Mouse (Mus musculus) colon, adult 2 months (tissue): Measurements from ENCODE around the gene Prss21. TPM values are rescaled to one million over a fixed set of nuclear protein-coding genes. Genes with fewer than 3 reads are reported as not detected.

ENCODE experiments used
- polyA plus RNA-seq: library from polyadenylated mRNA; depleted of rRNA; stranded (reverse); fragments of >200 nt; gene quantifications from 2 replicates; pipeline ENCODE4 v1.2.3, GENCODE M21; 2012; rRNA removed

Prss21 gene
- polyA plus RNA-seq = not detected in 2 replicates

GRCm38 (mm10) chr17:23867756-23868155 is at the start of gene Prss21:
Gene Prss21, plus strand, starts transcription at chr17:23868056.

DNA sequence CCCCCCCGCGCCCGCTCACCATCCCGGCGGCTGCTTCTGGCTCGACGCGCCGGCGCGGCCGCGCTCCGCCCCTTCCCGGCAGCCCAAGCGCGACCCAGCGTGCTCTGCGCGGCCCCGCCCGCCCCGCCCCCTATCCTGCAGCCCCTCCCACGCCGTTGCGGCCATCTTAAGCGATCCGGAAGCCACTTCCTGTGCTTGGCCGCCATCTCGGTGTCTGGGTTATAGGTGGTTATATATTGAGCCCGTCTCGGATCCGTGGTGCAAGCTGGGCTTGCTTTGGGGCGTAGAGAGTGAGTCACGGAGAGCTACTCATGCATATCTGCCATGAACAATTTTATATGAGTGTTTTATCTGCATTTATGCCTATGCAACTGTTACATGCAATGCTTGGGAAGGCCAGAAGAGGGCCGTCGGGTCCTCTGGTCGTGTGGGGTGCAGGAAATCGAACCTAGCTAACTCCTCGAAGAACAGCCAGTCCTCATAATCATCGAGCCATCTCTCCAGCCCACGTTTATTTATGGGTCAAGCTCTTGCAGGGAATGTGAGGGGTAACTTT is 38.7 kb upstream of the Prss21 start, which contains the start of gene Elob:
Gene Elob (minus strand): TSS at position 73 of the 556 bp plus-strand sequence.

GRCm38 (mm10) chr17:23836006-23836575 is 31.8 kb upstream of the Prss21 start, which contains the start of gene Prss33:
Gene Prss33, minus strand, starts transcription at chr17:23836056.

GRCm38 (mm10) chr17:23843812-23844273 is 24.0 kb upstream of the Prss21 start, which contains the start of the genes Prss32 and Prss41:
Gene Prss32, plus strand, starts transcription at chr17:23843855.
Gene Prss41, minus strand, starts transcription at chr17:23844172.

GRCm38 (mm10) chr17:23880576-23880975 is 12.7 kb downstream of the Prss21 start, which contains the start of the genes Dcpp1 and Dcpp2:
Gene Dcpp1, plus strand, starts transcription at chr17:23880876.
Gene Dcpp2, plus strand, starts transcription at chr17:23880880.

DNA sequence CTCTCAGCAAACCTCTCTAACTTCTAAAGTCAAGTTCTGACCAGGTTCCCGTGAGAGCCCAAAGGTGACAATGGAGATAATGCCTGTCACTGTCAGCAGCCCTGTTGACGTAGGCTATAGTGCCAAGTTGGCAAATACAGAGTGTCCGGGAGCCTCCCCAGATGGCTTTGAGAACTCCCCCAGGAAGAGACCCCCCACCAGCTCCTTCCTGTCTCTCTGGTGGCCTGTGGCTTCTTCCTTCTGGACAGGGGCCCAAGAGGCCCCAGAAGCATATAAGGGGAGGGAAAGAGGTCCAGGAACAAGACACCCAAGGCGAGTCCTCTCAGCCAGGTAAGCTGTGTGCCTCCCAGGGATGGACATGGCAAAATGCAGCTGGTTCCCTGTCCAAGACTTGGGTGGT is 49.3 kb downstream of the Prss21 start, which contains the start of gene Dcpp3:
Gene Dcpp3 (plus strand): TSS at position 301 of the 400 bp plus-strand sequence.

Other genes with a start within 250 kb of the Prss21 start
- 0.32 and 0.51 TPM in 2 replicates for gene Mmp25, start 222.8 kb upstream of the Prss21 start, polyA plus RNA-seq
- gene Bicdl2, start 207.6 kb upstream of the Prss21 start, polyA plus RNA-seq = 18.5 and 18.9 TPM in 2 replicates
- gene Hcfc1r1, start 194.5 kb upstream of the Prss21 start, polyA plus RNA-seq = 362 and 417 TPM in 2 replicates
- gene Thoc6, start 194.2 kb upstream of the Prss21 start, polyA plus RNA-seq = 20.1 and 25.6 TPM in 2 replicates
- gene Tnfrsf12a, start 190.6 kb upstream of the Prss21 start, polyA plus RNA-seq = 32.1 and 32.9 TPM in 2 replicates
- 0.53 TPM in 1 of 2 replicates, not detected in the other for gene Cldn6, start 188.8 kb upstream of the Prss21 start, polyA plus RNA-seq
- 0.37 and 0.46 TPM in 2 replicates for gene Cldn9, start 184.0 kb upstream of the Prss21 start, polyA plus RNA-seq
- 0.09 TPM in 1 of 2 replicates, not detected in the other for gene 1520401A03Rik, start 145.3 kb upstream of the Prss21 start, polyA plus RNA-seq
- gene Pkmyt1, start 141.7 kb upstream of the Prss21 start, polyA plus RNA-seq = 61.5 and 71.9 TPM in 2 replicates
- 392 and 448 TPM in 2 replicates for gene Paqr4, start 127.2 kb upstream of the Prss21 start, polyA plus RNA-seq
- 14.8 and 15.8 TPM in 2 replicates for gene Kremen2, start 122.2 kb upstream of the Prss21 start, polyA plus RNA-seq
- 30.4 and 32.2 TPM in 2 replicates for gene Flywch1, start 96.5 kb upstream of the Prss21 start, polyA plus RNA-seq
- gene Flywch2, start 82.0 kb upstream of the Prss21 start, polyA plus RNA-seq = 15.4 and 24.0 TPM in 2 replicates
- 521 and 552 TPM in 2 replicates for gene Srrm2, start 77.5 kb upstream of the Prss21 start, polyA plus RNA-seq
- 551 and 740 TPM in 2 replicates for gene Elob, start 38.9 kb upstream of the Prss21 start, polyA plus RNA-seq
- 0.24 and 0.87 TPM in 2 replicates for gene Prss33, start 32.0 kb upstream of the Prss21 start, polyA plus RNA-seq
- gene Prss32, start 24.2 kb upstream of the Prss21 start, polyA plus RNA-seq = 1,354 and 1,658 TPM in 2 replicates
- gene Prss41, start 23.9 kb upstream of the Prss21 start, polyA plus RNA-seq = 1.9 and 6.1 TPM in 2 replicates
- not detected in 2 replicates for gene Dcpp1, start 12.8 kb downstream of the Prss21 start, polyA plus RNA-seq
- not detected in 2 replicates for gene Dcpp2, start 12.8 kb downstream of the Prss21 start, polyA plus RNA-seq
- gene Dcpp3, start 49.4 kb downstream of the Prss21 start, polyA plus RNA-seq = not detected in 2 replicates
- gene Sbp, start 73.6 kb downstream of the Prss21 start, polyA plus RNA-seq = not detected in 2 replicates
- not detected in 2 replicates for gene Sbpl, start 87.2 kb downstream of the Prss21 start, polyA plus RNA-seq
- gene Prss30, start 112.5 kb downstream of the Prss21 start, polyA plus RNA-seq = 370 and 486 TPM in 2 replicates
- not detected in 2 replicates for gene Prss22, start 130.0 kb downstream of the Prss21 start, polyA plus RNA-seq
- 0.93 and 1.4 TPM in 2 replicates for gene Prss27, start 170.1 kb downstream of the Prss21 start, polyA plus RNA-seq
- gene Kctd5, start 205.4 kb downstream of the Prss21 start, polyA plus RNA-seq = 49.8 and 73.7 TPM in 2 replicates